ENCODE assay signal across 8 mouse cellular contexts in the genomic region with DNA sequence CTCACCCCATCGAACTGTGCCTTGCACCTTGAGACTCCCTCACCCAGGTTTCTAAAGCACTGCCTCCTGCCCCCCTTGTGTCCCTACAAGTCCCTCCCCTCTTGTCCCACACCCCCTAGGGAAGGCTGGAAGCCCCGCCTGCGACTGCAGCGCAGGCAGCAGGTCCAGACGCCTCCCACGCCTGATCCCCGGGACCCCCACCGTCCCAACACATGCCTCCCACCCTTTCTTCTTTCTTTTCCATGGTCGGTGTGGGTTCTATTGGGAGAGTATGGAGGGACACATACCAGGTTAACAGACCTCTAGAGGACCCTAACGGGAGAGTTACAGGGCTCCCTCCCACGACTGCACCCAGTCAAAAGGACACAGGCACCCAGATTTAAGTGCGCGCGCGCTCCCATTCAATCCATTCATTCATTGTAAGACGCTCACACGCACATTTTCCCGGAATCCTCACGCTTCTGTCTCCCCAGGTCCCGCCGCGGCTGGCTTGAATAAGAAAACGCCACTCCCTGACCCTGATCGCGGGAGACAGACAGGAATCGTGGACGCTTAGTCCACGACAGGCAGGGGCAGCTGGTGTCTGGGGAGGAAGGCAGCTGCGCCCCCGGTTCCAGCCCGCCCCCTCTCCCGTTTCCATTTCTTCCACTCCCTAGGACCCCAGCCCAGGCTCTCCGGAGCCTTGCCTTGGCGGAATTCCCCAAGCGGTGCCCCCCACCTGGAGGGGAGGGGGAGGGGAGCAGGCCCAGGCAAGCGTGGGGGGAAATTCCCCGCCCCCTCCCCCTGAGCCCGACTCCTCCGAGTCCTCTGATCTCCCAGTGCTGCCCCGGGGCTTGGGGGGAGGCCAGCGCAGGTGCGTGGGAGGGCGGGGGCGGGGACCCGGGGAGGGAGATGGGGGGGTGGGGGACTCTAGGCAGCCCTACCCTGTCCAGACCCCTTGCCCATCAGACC. TPM values are rescaled to one million over a fixed set of nuclear protein-coding genes. Genes with fewer than 3 reads are reported as not detected.
A peak's percentile ranks its signal among the peaks of the same experiment; 100 is the strongest.
DNase-seq lines count a peak whose midpoint lies in the region; ATAC-seq lines count a peak whose summit lies in the region.

A gene (minus strand): TSS at position 533 of the 951 bp plus-strand sequence.

- H3K9me3 ChIP-seq in liver, embryonic 11.5 days (ENCODE audit: control insufficient read depth, low read length) = no peaks in the 10 kb centered on the region
- no peaks in the 10 kb centered on the region for H3K9me3 ChIP-seq in embryonic facial prominence, embryonic 14.5 days (ENCODE audit: control insufficient read depth, low read length)
- H3K9me3 ChIP-seq in liver, embryonic 12.5 days (replicated peaks) = no peaks in the 10 kb centered on the region
- H3K9me3 ChIP-seq in stomach, embryonic 16.5 days (replicated peaks; ENCODE audit: control insufficient read depth, low read length) = no peaks in the 10 kb centered on the region

- no peak for ATAC-seq in liver, embryonic 11.5 days (replicated peaks; ENCODE audit: low FRiP score)
- peak; percentile 30; the same call in 1 of the 2 replicates for ATAC-seq in embryonic facial prominence, embryonic 14.5 days (ENCODE audit: low read depth)
- no peak for ATAC-seq in liver, embryonic 12.5 days
- ATAC-seq in stomach, embryonic 16.5 days (ENCODE audit: insufficient read depth, low FRiP score) = no peak

- WGBS in liver, embryonic 11.5 days = 2% methylated on average over 41 of the region's 45 CpGs
- under 1% methylated on average over 31 of the region's 45 CpGs for WGBS in embryonic facial prominence, embryonic 14.5 days
- 3% methylated on average over 45 of the region's 45 CpGs for WGBS in liver, embryonic 12.5 days (ENCODE audit: insufficient replicate concordance)
- under 1% methylated on average over 43 of the region's 45 CpGs for WGBS in stomach, embryonic 16.5 days

- no peak within 1 kb of the TSS for H3K9ac ChIP-seq in liver, embryonic 11.5 days (ENCODE audit: low read depth, low read length)
- peak within 1 kb of the TSS; percentile 42 for H3K9ac ChIP-seq in embryonic facial prominence, embryonic 14.5 days (ENCODE audit: low read depth, low read length)
- no peak within 1 kb of the TSS for H3K9ac ChIP-seq in liver, embryonic 12.5 days
- peak within 1 kb of the TSS; percentile 55 for H3K9ac ChIP-seq in stomach, embryonic 16.5 days (ENCODE audit: low read length)

- H3K36me3 ChIP-seq in liver, embryonic 11.5 days (ENCODE audit: control insufficient read depth, insufficient read depth, low read length) = no peaks in the 10 kb centered on the region
- H3K36me3 ChIP-seq in embryonic facial prominence, embryonic 14.5 days (ENCODE audit: control insufficient read depth, insufficient read depth, low read length) = no peaks in the 10 kb centered on the region
- no peaks in the 10 kb centered on the region for H3K36me3 ChIP-seq in liver, embryonic 12.5 days
- H3K36me3 ChIP-seq in stomach, embryonic 16.5 days (ENCODE audit: control insufficient read depth, insufficient read depth, low read length) = no peaks in the 10 kb centered on the region

- H3K27me3 ChIP-seq in liver, embryonic 11.5 days (replicated peaks; ENCODE audit: control insufficient read depth, insufficient read depth, low read length) = peaks cover 72% of the 10 kb centered on the region
- peaks cover 66% of the 10 kb centered on the region for H3K27me3 ChIP-seq in embryonic facial prominence, embryonic 14.5 days (replicated peaks; ENCODE audit: control insufficient read depth, insufficient read depth, low read length)
- peaks cover 83% of the 10 kb centered on the region for H3K27me3 ChIP-seq in liver, embryonic 12.5 days (replicated peaks)
- H3K27me3 ChIP-seq in stomach, embryonic 16.5 days (ENCODE audit: control insufficient read depth, insufficient read depth, low read length) = peaks cover 64% of the 10 kb centered on the region

- peak within 1 kb of the TSS; percentile 26 for H3K4me3 ChIP-seq in liver, embryonic 11.5 days (ENCODE audit: low read depth, low read length)
- H3K4me3 ChIP-seq in embryonic facial prominence, embryonic 14.5 days (ENCODE audit: low read depth, low read length) = peak within 1 kb of the TSS; percentile 33
- peak within 1 kb of the TSS; percentile 28 for H3K4me3 ChIP-seq in liver, embryonic 12.5 days
- H3K4me3 ChIP-seq in stomach, embryonic 16.5 days (replicated peaks; ENCODE audit: low read length) = peak within 1 kb of the TSS; percentile 34

- peak within 1 kb of the TSS; percentile 50 for H3K4me2 ChIP-seq in liver, embryonic 11.5 days
- peak within 1 kb of the TSS; percentile 54 for H3K4me2 ChIP-seq in embryonic facial prominence, embryonic 14.5 days (ENCODE audit: low read depth, low read length)
- peak within 1 kb of the TSS; percentile 54 for H3K4me2 ChIP-seq in liver, embryonic 12.5 days
- peak within 1 kb of the TSS; percentile 59 for H3K4me2 ChIP-seq in stomach, embryonic 16.5 days (ENCODE audit: low read depth, low read length)

- no peak within 1 kb of the TSS for H3K27ac ChIP-seq in liver, embryonic 11.5 days (ENCODE audit: low read depth, low read length)
- no peak within 1 kb of the TSS; the same call in 1 of the 2 replicates for H3K27ac ChIP-seq in embryonic facial prominence, embryonic 14.5 days (replicated peaks; ENCODE audit: low read depth, low read length)
- H3K27ac ChIP-seq in liver, embryonic 12.5 days = no peak within 1 kb of the TSS
- no peak within 1 kb of the TSS for H3K27ac ChIP-seq in stomach, embryonic 16.5 days (ENCODE audit: low read length)

- peaks cover 24% of the 10 kb centered on the region for H3K4me1 ChIP-seq in liver, embryonic 11.5 days (replicated peaks; ENCODE audit: control insufficient read depth, insufficient read depth, low read length)
- peaks cover 14% of the 10 kb centered on the region for H3K4me1 ChIP-seq in embryonic facial prominence, embryonic 14.5 days (ENCODE audit: control insufficient read depth, insufficient read depth, low read length)
- peaks cover 39% of the 10 kb centered on the region for H3K4me1 ChIP-seq in liver, embryonic 12.5 days
- H3K4me1 ChIP-seq in stomach, embryonic 16.5 days (ENCODE audit: control insufficient read depth, insufficient read depth, low read length) = peaks cover 31% of the 10 kb centered on the region

- no peak for DNase-seq in liver, embryonic 11.5 days (ENCODE audit: low spot score)
- no peak for DNase-seq in liver
- peak; percentile 53 for DNase-seq in embryonic facial prominence, embryonic 14.5 days (ENCODE audit: low spot score)
- DNase-seq in urinary bladder, postnatal 14 days (ENCODE audit: low spot score) = no peak
- no peak for DNase-seq in layer of hippocampus, adult 8-10 months (ENCODE audit: low spot score in 2 of 2)
- DNase-seq in cerebellum, adult 8-10 months = no peak

RNA-seq across cellular contexts. Expression of the gene that starts here (rescaled TPM):
- 0.60 and 0.73 TPM in 2 replicates for polyA plus RNA-seq in liver, embryonic 11.5 days (2014; fragmentation: Nextera tagmentation; extraction: Ambion mirVana)
- 12.9 and 21.2 TPM in 2 replicates for polyA plus RNA-seq in embryonic facial prominence, embryonic 14.5 days (2014; fragmentation: Nextera tagmentation; extraction: Ambion mirVana)
- polyA plus RNA-seq in liver, embryonic 12.5 days (2016; fragmentation: Nextera tagmentation; extraction: Ambion mirVana) = 0.17 and 0.55 TPM in 2 replicates
- polyA plus RNA-seq in stomach, embryonic 16.5 days (2015; fragmentation: Nextera tagmentation; extraction: Ambion mirVana) = 0.45 and 0.67 TPM in 2 replicates
- 1 to 10 TPM in 1 of 4 experiments, under 1 TPM in 3; 0.51 to 1.3 (median 0.68) TPM for total RNA-seq in layer of hippocampus, adult 8-10 months (2022)

Comparison
In these comparisons a context has a peak if more than half of its experiments do, and no peak if none do; other contexts are left out.
1. H3K9ac ChIP-seq: peak in embryonic facial prominence, embryonic 14.5 days (single experiment) and stomach, embryonic 16.5 days (single experiment); none in liver, embryonic 11.5 days (single experiment) and liver, embryonic 12.5 days (single experiment).
2. Peak in every context shown above with its lines, with median percentiles within 50 percentile points of each other: H3K4me2 ChIP-seq and H3K4me3 ChIP-seq.